In genomic region chr9:75528096-75528495, GRCm38 (mm10) we compare ENCODE assay signal across 18 mouse cellular contexts. TPM values are rescaled to one million over a fixed set of nuclear protein-coding genes. Genes with fewer than 3 reads are reported as not detected.
DNase-seq lines count a peak whose midpoint lies in the region; ATAC-seq and TF ChIP-seq lines count a peak whose summit lies in the region.
"Had no signal": no experiment of that assay in that cellular context is flagged by ENCODE, and none has a peak within 500 bp of the region (broad histone marks: within the 10 kb centered on the region; RNA-seq: fewer than 3 reads in every experiment).

No protein-coding gene starts in this region.

- peaks cover 11% of the 10 kb centered on the region for H3K4me1 ChIP-seq in heart, embryonic 13.5 days
- H3K4me1 ChIP-seq in midbrain, postnatal 0 days (ENCODE audit: insufficient read depth, low read length): no peaks in the 10 kb centered on the region
- H3K4me1 ChIP-seq in midbrain, embryonic 14.5 days (ENCODE audit: control insufficient read depth, insufficient read depth, low read length): no peaks in the 10 kb centered on the region
- H3K4me1 ChIP-seq: kidney, embryonic 15.5 days; limb, embryonic 13.5 days had no signal

- no peaks in the 10 kb centered on the region for H3K9me3 ChIP-seq in heart, embryonic 13.5 days
- no peaks in the 10 kb centered on the region for H3K9me3 ChIP-seq in midbrain, postnatal 0 days (ENCODE audit: low read length)
- no peaks in the 10 kb centered on the region for H3K9me3 ChIP-seq in midbrain, embryonic 14.5 days (ENCODE audit: control insufficient read depth, low read length)
- H3K9me3 ChIP-seq: heart, embryonic 12.5 days; kidney, embryonic 15.5 days; limb, embryonic 13.5 days; megakaryocyte, embryonic 14.5 days had no signal

- peak overlapping the region; percentile 51; the same call in 1 of the 2 replicates for H3K27ac ChIP-seq in heart, embryonic 13.5 days (replicated peaks)
- no peak overlapping the region for H3K27ac ChIP-seq in midbrain, postnatal 0 days (ENCODE audit: low read depth, low read length)
- no peak overlapping the region for H3K27ac ChIP-seq in midbrain, embryonic 14.5 days (replicated peaks; ENCODE audit: low read depth, low read length)
- H3K27ac ChIP-seq: hindbrain, postnatal 0 days; kidney, embryonic 15.5 days; left cerebral cortex, adult 2 months; limb, embryonic 13.5 days had no signal

- peaks cover 31% of the 10 kb centered on the region for H3K36me3 ChIP-seq in heart, embryonic 13.5 days
- H3K36me3 ChIP-seq in midbrain, postnatal 0 days (ENCODE audit: insufficient read depth, low read length): no peaks in the 10 kb centered on the region
- peaks cover 6% of the 10 kb centered on the region; the same call in 1 of the 2 replicates for H3K36me3 ChIP-seq in midbrain, embryonic 14.5 days (ENCODE audit: control insufficient read depth, insufficient read depth, low read length)

- TF ChIP-seq CTCF in midbrain, postnatal 0 days (IDR thresholded peaks at IDR 0.05): peak; percentile 5; the same call in 1 of the 2 replicates

- DNase-seq in heart, adult 9 months (ENCODE audit: low spot score in 2 of 2): no peak
- no peak for DNase-seq in midbrain, postnatal 0 days (ENCODE audit: low spot score)
- no peak for DNase-seq in midbrain, embryonic 14.5 days
- peak; percentile 59 for DNase-seq in ZHBTc4 (ENCODE audit: low read depth, low spot score)
- no peak for DNase-seq in left cerebral cortex, postnatal 10 days (ENCODE audit: extremely low spot score in 1 of 2, low spot score in 2 of 2)
- DNase-seq in frontal cortex, postnatal 14 days (ENCODE audit: low spot score in 2 of 2): no peak
- no peak for DNase-seq in left cerebral cortex, postnatal 25 days (ENCODE audit: low spot score in 2 of 2)
- DNase-seq: cerebellum, adult 9-10 months; forebrain, postnatal 0 days; right cerebral cortex, adult 18-20 months; thymus, postnatal 4 days had no signal

- intact Hi-C loops in left cerebral cortex, postnatal 10 days (cut with DNase I): no loop called here
- intact Hi-C loops in left cerebral cortex, postnatal 25 days (cut with DNase I): no loop called here

- H3K9ac ChIP-seq in heart, embryonic 13.5 days: no peak overlapping the region
- no peak overlapping the region for H3K9ac ChIP-seq in midbrain, postnatal 0 days (replicated peaks; ENCODE audit: low read length, poor library complexity, severe bottlenecking)
- no peak overlapping the region for H3K9ac ChIP-seq in midbrain, embryonic 14.5 days (replicated peaks; ENCODE audit: low read length)
- H3K9ac ChIP-seq: forebrain, postnatal 0 days; heart, embryonic 12.5 days; kidney, embryonic 15.5 days; limb, embryonic 13.5 days had no signal

- WGBS in heart, embryonic 13.5 days: 94% methylated on average over 9 of the region's 9 CpGs
- WGBS in midbrain, postnatal 0 days: 96% methylated on average over 9 of the region's 9 CpGs
- 98% methylated on average over 9 of the region's 9 CpGs for WGBS in midbrain, embryonic 14.5 days

- H3K4me2 ChIP-seq in heart, embryonic 13.5 days: no peak overlapping the region
- H3K4me2 ChIP-seq in midbrain, postnatal 0 days (ENCODE audit: low read depth, low read length, poor library complexity, severe bottlenecking): no peak overlapping the region
- no peak overlapping the region for H3K4me2 ChIP-seq in midbrain, embryonic 14.5 days (ENCODE audit: low read length)
- H3K4me2 ChIP-seq: heart, embryonic 12.5 days; kidney, embryonic 15.5 days; limb, embryonic 13.5 days had no signal

- no peaks in the 10 kb centered on the region for H3K27me3 ChIP-seq in heart, embryonic 13.5 days (replicated peaks)
- no peaks in the 10 kb centered on the region for H3K27me3 ChIP-seq in midbrain, postnatal 0 days (ENCODE audit: insufficient read depth, low read length)
- H3K27me3 ChIP-seq in midbrain, embryonic 14.5 days (ENCODE audit: control insufficient read depth, insufficient read depth, low read length): no peaks in the 10 kb centered on the region
- H3K27me3 ChIP-seq: heart, embryonic 12.5 days; kidney, embryonic 15.5 days; limb, embryonic 13.5 days; megakaryocyte, embryonic 14.5 days had no signal

- no peak overlapping the region for H3K4me3 ChIP-seq in heart, embryonic 13.5 days
- no peak overlapping the region for H3K4me3 ChIP-seq in midbrain, postnatal 0 days (ENCODE audit: low read depth, low read length)
- no peak overlapping the region for H3K4me3 ChIP-seq in midbrain, embryonic 14.5 days (replicated peaks; ENCODE audit: low read depth, low read length)
- H3K4me3 ChIP-seq: heart, embryonic 12.5 days; kidney, embryonic 15.5 days; left cerebral cortex, adult 2 months; limb, embryonic 13.5 days had no signal

- no peak for ATAC-seq in heart, embryonic 13.5 days (ENCODE audit: extremely low read depth, insufficient number of reproducible peaks, low FRiP score, low TSS enrichment)
- no peak for ATAC-seq in midbrain, postnatal 0 days (ENCODE audit: low FRiP score)
- no peak for ATAC-seq in midbrain, embryonic 14.5 days (ENCODE audit: low FRiP score, low TSS enrichment)
- ATAC-seq: forebrain, postnatal 0 days; hindbrain, postnatal 0 days had no signal

RNA-seq across cellular contexts. Expression of gene Tmod3, which starts 31.4 kb away (rescaled TPM):
- 63.8 and 70.0 TPM in 2 replicates for polyA plus RNA-seq in heart, embryonic 13.5 days (2015; fragmentation: Nextera tagmentation; extraction: Ambion mirVana)
- 35.8 and 45.4 TPM in 2 replicates for total RNA-seq in midbrain, postnatal 0 days (2014; rRNA removed)
- polyA plus RNA-seq in midbrain, postnatal 0 days (2015; fragmentation: Nextera tagmentation; extraction: Ambion mirVana): 64.0 and 65.5 TPM in 2 replicates
- polyA plus RNA-seq in midbrain, embryonic 14.5 days (2014; fragmentation: Nextera tagmentation; extraction: Ambion mirVana): 61.8 and 73.0 TPM in 2 replicates
- total RNA-seq in left cerebral cortex, postnatal 10 days (2021): 10 to 100 TPM; 59.3 to 66.2 TPM
- total RNA-seq in left cerebral cortex, postnatal 25 days (2021): 10 to 100 TPM; 47.2 to 53.0 TPM
